Mouse (Mus musculus) heart, postnatal 0 days (tissue): Measurements from ENCODE around the gene Tnrc6b.

Experiments used
- CTCF ChIP-seq: IDR thresholded peaks from 2 replicates; pipeline ENCODE4 v1.5.1; 2016; ENCODE audit warnings: antibody characterized with exemption, control low read depth, low read depth
- EP300 ChIP-seq: IDR thresholded peaks from 2 replicates; pipeline ENCODE4 v1.6.1; 2016; ENCODE audit warnings: antibody characterized with exemption, low read depth

GRCm38 (mm10) chr15:80912175-80912574, 201.1 kb downstream of the Tnrc6b start:
- TF ChIP-seq CTCF (no peak), EP300 (no peak)
